Mouse (Mus musculus): Measurements from ENCODE around the gene Ubl7.
A peak's percentile ranks its signal among the peaks of the same experiment; 100 is the strongest.

Gene Ubl7

DNA sequence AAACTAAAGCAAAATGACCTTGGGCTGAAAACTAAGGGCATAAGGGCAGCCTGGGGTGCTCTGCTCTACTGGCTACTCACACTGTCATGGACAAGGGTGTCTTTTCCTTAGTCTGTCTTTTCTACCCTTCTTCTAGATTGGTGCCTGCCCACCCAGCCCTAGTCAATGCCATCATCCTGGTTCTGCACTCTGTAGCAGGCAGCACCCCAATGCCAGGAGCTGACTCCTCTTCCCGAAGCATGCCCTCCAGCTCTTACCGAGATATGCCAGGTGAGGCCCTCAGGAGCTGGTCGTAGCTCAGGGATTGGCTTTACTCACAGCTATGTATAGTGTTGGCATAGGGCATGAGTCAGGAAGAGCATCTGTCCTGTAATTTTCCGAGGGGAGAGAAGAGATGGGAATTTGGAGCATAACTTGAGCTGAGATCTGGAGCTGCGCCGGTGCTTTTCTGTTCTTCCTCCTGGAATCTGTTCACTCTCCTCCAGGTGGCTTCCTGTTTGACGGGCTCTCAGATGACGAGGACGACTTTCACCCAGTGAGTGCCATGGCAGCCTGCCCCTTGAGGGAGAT lies 10.8 kb downstream of the Ubl7 start:
- no peak for DNase-seq (ENCODE audit: low read depth, low spot score)

DNA sequence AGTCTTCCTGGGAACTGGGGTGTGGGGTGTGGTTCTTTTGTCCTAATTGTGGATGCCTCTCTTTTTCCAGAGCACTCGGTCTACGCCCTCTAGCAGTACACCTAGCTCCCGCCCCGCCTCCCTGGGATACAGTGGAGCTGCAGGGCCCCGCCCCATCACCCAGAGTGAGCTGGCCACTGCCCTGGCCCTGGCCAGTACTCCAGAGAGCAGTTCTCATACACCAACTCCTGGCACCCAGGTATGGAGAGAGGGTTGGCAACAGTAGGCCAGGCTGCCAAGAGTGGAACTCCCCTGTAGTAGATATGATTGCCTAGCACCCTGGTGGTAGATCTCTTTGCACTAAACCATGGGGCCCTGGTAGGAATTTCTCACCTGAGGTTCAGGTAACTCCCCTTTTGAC lies 11.6 kb downstream of the Ubl7 start:
- DNase-seq (ENCODE audit: low read depth, low spot score) = no peak

DNA sequence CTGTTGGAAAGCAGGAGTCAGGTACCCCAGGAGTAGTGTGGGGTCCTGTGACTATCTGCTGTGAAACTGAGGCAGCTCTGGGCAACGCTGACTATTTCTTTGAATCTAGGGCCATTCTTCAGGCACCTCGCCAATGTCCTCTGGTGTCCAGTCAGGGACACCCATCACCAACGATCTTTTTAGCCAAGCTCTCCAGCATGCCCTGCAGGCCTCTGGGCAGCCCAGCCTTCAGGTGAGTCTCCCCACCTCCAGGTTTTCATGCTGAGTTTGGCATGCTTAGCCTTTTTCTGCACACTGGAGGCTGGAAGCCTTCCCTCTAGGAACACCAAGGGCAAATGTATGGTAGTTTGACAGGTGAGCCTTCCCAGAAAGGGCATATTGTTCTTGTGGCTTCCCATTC lies 12.3 kb downstream of the Ubl7 start:
- no peak for DNase-seq (ENCODE audit: low read depth, low spot score)

DNA sequence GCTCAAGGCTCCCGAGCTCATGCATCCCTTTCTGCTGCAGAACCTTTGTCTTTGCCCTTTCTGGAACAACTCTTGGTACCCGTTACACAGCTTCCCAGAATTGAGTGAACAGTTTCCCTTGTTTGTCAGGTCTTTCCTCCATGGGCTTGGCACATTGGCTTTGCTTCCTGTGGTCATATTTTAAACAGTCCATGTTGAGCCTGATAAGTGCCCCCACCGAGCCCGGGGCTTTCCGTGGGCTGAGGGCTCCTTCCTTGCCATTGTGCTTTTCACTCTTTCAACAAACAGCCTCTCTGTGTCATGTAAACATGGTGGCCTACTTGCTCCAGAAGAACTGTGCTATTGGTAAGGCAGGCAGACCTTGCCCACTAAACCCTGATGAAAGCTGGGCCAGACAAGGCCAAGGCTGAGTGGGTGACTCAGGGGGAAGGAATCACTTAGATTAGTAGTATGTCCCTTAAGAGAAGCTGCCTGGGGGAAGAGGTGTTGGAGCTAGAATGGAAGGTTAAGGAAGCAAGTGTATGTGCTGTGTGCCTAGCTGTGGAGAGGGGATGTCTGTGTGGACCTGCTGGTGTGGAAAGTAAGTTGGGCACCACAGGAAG lies 20.5 kb downstream of the Ubl7 start:
- DNase-seq (ENCODE audit: low read depth, low spot score) = no peak

DNA sequence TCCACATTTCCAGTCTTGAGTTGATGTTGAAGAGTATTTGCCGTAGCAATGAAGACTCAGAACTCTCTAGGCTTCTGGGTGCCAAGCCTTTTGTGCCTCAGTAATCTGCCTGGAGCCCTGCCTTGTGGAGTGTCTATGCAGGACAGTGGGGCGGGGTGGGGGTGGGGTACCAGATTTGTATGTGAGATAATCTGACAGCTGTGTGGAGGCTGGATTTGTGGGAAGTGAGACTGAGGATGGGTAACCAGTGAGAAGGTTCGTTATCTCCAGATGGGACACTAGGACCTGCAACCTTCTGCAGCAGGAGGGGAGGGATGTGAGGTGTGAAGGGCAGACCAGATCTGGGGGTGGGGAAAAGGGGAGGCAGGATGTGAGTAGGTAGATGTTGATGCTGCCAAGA lies 21.5 kb downstream of the Ubl7 start:
- DNase-seq (ENCODE audit: low read depth, low spot score) = no peak

DNA sequence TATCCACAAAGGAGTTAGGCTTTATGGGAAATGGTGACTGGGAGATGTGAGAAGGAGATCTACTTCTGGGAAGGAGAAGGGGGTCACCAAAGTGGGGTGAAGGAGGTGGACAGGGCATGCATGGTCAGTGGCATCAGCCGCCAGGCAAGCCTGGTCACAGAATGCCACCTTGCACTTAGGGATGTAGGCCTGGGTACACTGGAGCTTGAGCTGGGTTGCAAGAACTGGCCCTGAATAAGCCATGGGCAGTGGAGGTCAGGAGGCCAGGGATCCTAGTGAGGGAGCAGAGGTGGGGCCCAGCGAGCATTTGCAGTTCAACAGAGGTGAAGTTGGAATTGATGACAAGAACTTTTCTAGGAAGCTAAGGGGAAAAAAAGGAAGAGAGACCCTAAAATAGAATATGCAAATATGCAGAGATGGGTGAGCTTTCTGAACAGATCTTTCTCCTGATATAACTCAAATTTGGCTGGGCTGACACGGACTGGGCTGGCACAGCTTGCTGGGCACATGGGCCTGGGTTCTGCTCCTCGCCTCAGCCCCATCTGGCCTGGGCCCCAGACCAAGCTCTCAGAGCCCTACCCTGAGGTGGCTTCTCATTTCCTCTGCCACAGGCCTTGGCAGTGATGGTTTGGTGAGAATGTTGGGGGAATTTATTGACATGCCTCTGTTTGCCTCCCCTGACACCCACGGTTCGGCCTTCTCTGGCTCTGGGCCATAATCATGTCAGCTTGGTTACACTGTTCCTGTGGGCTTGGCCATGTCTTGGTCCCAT lies 22.2 kb downstream of the Ubl7 start:
- DNase-seq (ENCODE audit: low read depth, low spot score) = no peak

DNA sequence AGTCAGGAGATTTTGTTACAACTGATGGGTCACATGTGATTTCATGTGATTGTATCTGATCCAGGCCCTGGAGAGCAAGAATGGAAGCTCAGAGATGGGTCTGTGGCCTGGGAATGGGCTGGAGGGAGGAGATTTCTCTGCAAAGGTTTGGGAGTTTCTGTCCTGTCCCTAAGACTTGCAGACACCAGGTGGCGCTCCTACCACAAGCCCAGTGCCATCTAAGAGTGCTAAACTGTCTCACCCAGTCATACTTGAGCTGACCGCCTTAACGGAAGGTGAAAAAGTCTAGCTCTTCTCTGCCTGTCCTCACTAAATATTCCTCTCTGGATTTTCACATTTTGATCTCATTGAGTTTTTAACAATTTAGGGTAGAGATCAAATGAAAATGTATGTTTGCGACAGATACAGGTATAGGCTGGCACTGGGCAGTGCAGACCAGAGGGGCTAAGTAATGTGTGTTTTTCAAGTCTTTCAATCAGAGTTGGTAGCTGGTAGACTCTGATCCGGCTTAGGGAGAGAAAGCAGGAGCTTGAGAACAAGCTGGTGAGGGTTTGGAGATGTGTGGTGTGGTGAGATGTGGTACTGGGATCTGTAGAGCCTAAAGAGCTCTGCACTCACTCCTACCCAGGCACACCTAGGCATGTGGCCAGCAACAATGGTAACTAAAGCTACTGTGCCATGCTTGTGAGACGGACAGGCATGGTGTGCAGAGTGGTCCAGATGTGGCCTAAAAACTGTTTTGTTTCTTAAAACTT lies 25.1 kb downstream of the Ubl7 start:
- DNase-seq (ENCODE audit: low read depth, low spot score) = peak; percentile 79

DNA sequence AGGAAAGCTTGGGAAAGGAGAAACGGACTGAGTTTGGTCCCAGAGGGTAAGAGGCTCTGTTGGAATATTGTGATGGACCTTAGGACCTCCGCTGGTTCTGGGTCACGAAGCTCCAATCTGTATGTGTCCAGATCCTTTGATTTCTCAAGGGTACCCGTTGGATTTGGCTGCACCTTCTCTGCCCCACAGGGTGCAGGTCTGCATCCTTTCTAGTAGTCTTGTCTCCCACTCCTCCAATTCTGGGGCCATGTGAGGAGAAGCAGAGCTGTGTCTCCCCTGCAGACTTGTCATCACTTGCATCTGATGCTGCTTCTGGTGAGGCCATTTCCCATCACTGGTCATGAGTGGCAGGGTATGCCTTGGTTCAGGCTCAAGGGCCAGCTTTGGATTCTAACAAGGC lies 26.4 kb downstream of the Ubl7 start:
- no peak for DNase-seq (ENCODE audit: low read depth, low spot score)

DNA sequence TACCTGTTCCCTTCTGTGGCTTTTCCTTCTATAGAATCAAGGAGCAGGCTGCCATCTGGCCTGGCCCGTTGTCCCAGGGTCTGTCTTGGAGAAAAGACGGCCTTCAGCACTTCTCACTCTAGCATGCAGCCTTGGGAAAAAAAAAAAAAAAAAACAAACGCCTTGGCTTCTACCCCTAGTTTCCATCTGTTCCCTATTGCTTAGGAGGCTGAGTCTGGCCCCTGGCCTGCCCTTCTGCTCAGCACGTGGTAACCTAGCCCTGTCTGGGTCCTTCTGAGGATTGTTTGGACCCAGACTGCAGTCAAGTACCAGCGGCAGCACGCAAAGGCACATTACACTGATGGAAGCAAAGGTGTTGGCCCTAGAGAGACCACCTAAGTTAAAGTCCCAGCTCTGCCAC lies 26.9 kb downstream of the Ubl7 start:
- no peak for DNase-seq (ENCODE audit: low read depth, low spot score)

DNA sequence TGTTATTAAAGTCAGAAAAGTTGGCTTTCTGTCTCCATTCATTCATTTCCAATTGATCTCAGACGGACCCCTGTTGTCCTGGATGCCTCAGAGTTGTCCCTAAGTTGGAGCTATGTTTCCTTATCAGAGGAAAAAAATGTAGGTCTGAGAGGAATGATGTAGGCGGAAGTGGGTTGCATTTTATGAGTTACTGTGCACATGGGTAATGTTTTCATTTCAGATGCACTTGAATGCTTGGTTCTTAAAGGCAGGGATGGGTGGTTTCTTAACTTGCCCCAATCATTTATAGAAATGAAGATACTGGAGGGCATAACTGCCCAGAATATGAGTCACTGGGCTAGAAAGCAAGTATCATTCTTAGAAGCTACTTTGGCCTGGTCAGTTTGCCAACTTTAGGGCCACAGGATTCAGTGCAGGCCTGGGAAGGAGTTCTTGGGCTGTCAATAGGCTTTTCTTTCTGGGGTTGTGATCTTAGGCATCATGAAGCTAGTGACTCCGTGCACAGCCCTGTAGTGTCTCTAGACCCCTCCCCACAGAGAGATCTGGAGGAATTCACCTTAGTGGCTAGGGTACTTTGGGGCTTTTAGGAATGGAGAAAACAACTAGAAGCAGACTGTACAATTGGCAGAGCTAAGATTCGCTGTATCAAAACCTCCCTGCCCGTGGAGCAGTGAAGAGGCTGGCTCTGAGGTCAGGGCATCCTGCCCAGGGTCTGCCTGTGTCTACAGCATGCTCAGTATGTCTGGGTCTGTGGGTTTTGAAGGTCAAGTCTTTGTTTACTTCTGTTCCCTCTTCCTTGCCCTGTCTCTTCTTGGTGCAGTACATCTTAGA lies 27.7 kb downstream of the Ubl7 start:
- DNase-seq (ENCODE audit: low read depth, low spot score) = no peak

DNA sequence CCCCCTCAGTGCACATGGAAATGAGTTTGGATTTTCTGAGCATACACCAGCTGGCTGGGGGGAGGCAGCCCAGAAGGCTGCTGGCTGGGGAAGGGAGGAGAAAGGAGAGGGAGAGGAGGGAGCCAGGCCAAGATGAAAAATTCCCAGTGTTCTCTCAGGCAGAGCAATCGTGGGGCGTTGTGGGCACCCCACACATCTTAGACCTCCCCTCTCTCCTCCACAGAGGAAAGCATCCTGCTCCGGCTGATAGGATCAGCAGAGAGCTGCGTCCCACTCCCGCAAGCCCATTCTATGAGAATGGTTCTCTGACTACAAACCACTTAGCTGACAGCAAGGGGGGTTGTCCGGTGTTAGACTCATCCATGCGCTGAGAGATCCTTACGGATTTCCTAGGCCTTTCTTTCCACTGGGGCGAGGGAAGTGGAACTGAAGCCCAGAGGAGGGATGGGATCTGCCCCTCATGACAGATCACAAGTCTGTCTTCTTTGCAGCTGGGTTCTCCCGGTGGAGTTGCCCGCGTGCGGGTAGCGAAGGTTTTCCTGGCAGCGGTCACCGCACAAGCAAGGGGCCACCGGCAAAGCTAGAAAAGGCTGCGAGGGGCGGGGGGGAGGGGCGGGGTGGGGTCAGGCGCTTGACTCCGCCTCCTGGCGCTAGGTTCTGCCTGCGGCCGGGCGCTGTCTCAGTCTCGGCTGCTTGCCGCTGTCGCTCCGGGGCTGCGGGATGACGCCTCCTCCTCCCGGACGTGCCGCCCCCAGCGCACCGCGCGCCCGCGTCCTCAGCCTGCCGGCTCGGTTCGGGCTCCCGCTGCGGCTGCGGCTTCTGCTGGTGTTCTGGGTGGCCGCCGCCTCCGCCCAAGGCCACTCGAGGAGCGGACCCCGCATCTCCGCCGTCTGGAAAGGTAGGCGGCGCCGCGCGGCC lies 28.9 kb downstream of the Ubl7 start, which contains the start of gene Sema7a:
Sema7a (plus strand) TSS at position 682 of the 918 bp plus-strand sequence.
- DNase-seq (ENCODE audit: low read depth, low spot score) = peak; percentile 57

DNA sequence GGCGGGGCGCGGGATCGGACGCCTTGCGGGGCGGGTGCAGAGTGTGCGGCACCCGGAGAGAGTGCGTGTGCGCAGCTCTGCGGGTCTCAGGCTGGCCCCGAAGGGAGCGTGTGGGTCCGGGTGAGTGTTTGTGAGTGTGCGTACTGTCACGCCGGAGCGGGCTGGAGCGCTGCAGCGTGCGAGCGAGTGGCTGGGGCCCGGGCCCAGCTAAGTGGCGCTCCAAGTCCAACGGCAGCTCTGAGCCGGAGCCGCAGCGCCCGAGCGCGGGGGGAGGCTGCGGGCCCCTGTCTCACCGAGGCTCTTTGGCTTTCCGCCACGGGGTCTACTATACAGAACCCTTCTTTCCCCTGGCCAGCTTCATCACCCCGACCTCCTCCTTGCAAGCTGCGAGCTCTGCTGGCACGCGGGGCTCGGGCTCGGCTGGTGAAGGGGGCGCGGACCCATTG lies 29.6 kb downstream of the Ubl7 start:
- DNase-seq (ENCODE audit: low read depth, low spot score) = no peak

DNA sequence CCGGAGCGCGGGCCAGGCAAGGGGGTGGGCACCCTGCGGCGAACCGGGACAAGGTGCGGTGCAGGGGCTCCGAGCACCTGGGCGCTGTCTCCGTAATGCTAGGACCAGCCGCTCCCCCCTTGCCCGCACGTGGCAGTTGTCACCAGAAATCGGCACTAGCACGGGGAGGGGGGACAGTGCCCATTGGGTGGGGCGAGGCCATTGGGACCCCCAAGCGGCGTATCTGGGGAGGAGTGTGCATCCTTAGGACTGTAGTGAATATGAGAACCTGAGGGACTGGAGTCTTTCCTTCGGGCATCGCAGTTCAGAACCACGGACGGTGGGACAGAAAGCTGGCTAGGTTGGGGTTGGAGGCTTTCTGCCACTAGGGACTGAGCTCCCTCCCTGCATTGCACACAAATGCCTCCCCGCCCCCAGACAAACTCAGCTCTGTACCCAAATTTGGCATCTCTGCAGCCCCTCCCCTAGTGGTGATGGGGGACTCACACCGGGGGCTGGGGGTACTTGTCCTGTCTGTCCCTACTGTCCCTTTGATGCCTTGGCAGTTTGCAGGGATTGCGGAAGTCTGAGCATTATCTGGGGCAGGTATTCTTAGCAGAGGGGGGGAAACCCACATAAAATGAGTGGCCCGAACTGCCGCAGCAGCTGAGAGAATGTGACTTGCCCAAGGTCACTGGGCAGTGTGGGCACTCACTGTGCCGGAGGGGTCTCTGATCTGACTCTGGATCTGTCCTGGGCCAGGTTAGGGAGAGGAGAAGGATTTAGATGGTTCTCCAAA lies 30.3 kb downstream of the Ubl7 start:
- peak; percentile 27 for DNase-seq (ENCODE audit: low read depth, low spot score)

DNA sequence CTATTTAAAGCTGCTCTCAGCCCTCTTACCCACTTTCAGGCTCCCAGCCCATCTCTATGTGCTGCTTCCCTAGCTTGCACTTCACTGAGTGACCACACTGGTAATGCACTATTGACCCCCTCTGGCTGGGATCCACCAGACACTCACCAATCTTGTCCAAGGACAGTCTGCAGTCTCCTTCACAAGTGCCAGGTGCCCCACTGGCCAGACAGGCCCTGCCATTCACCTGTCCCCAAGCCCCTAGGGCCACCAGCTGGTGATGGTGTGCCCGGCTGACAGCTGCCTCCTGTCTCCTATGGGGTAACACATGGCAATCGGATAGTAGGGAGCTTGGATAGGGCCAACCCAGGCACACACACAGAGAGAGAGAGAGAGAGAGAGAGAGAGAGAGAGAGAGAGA lies 31.3 kb downstream of the Ubl7 start:
- no peak for DNase-seq (ENCODE audit: low read depth, low spot score)

DNA sequence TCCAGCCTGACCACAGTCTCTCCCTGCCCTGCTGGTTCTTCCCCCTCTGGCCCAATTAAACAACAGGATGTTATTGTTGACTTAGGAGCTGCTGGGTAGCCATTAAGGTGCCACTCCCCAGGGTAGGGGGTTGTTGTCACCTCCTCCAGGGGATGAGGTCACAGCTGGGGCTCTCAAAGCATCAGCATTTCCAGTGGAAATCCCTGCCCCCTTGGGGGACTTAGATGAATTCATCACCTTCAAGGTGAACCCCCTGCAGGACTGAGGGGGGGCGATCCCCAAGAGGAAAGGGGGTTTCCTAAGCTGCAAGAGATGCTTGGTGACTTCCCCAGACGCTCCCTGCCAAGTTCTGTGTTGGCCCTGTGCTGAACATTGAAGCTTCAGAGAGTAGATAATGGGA lies 32.3 kb downstream of the Ubl7 start:
- DNase-seq (ENCODE audit: low read depth, low spot score) = no peak

DNA sequence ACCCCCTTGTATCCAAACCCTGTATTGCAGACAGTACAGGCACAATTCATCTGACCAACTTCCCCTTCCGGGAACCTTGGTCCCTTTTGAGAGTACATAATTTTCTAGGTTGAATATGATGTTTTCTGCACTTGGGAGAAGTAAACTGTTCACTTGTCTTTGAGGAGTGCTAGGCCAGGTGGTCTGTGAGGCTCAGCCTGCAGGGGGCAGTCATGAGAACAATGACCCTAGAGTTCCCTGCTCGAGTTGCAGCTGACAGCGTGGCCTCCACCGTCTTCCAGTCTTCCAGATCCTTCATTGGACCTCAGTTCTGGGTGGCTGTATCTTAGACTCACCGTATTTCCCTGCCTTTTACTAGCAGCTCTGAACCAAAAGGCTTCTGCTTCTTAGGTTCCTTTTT lies 33.8 kb downstream of the Ubl7 start:
- DNase-seq (ENCODE audit: low read depth, low spot score) = peak; percentile 67

DNA sequence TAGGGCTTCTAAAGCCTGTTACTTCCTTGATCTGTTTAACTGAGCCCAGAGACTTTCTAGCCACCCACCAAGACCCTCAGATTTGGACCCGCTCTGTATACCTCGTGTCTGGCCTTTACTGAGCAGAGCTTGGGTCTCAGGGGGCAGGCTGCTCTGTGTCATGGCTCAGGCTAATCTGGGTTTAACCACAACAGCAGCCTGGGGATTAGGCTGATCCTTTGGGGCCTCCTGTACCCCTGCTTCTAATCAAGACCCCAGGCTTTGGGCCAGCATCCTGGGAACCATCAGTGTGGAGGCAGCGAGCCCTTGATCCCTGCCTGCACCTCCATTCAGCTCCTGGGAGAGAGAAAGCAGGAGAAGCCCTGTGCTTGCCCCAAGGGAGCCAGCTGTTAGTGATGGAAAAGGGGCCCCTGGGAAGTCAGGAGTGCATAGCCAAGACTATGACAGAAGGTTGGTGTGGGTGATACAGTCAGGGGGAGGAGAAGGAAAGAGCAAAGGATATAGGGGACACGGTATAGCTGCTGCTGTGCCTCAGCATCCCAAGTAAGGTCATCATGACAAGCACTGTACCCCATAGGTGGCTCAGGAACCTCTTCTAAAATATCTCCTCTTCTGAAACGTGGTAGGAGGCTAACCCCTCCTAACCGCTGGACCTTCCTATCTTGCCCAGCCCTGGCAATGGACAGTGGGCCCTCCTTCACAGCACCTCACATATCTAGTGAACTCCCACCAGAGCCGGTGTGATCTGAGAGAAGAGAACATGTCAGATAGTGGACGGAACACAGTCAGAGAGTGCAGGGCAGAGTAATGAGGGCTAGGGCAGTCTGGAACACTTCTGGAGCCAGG lies 35.2 kb downstream of the Ubl7 start:
- no peak for DNase-seq (ENCODE audit: low read depth, low spot score)

DNA sequence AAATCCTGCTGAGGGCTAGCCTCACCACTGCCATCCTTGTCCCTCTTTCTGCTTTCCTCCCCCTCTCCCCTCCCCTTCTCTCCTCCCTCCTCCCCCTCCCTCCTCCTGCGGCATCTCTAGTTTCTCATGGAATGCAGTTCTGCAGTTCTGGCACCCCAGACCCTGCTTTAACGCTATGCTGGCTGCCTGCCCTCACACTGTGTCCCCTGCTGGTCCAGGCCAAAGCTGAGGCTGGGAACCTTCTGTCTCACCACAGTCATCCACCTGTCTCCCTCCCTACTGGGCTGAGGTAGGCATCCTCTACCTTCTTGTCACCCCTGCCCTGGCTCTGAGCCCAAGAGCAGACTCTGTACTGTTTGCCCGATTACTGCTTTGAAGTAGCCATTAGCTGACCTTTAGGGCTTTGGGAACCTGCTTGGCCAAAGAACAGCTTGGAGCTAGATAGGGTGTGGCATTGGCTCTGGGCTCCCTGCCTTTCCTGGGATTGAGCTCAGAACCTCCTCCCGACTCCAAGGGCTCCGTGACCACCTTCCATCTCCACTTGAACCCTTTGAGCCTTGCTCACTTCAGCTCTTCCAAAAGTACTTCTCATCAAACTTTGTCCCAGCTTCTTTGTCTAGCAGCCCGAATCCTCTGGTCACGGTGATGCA lies 36.7 kb downstream of the Ubl7 start:
- DNase-seq (ENCODE audit: low read depth, low spot score) = no peak

Data from forelimb bud, embryonic 11.5 days (tissue).